In genomic region chr5:8659911-8660737, GRCm38 (mm10) we compare ENCODE assay signal across 9 mouse cellular contexts. TPM values are rescaled to one million over a fixed set of nuclear protein-coding genes. Genes with fewer than 3 reads are reported as not detected.
DNase-seq lines count a peak whose midpoint lies in the region; ATAC-seq lines count a peak whose summit lies in the region.
"Had no signal": no experiment of that assay in that cellular context is flagged by ENCODE, and none has a peak within 500 bp of the region (broad histone marks: within the 10 kb centered on the region; RNA-seq: fewer than 3 reads in every experiment).

TSS of gene Abcb1a (plus strand) at chr5:8660077.

- peak within 1 kb of the TSS; percentile 37; the same call in 1 of the 2 replicates for H3K9ac ChIP-seq in limb, embryonic 11.5 days (ENCODE audit: low read length)

- no peaks in the 10 kb centered on the region for H3K36me3 ChIP-seq in limb, embryonic 11.5 days (ENCODE audit: control insufficient read depth, insufficient read depth, low read length)
- H3K36me3 ChIP-seq in midbrain, embryonic 10.5 days: no peaks in the 10 kb centered on the region

- H3K9me3 ChIP-seq in limb, embryonic 11.5 days (ENCODE audit: control insufficient read depth, low read length): no peaks in the 10 kb centered on the region
- H3K9me3 ChIP-seq in midbrain, embryonic 10.5 days (replicated peaks): no peaks in the 10 kb centered on the region

- H3K4me1 ChIP-seq in limb, embryonic 11.5 days (ENCODE audit: control insufficient read depth, insufficient read depth, low read length): no peaks in the 10 kb centered on the region
- peaks cover 9% of the 10 kb centered on the region for H3K4me1 ChIP-seq in midbrain, embryonic 10.5 days

- peak; percentile 81 for ATAC-seq in inflammation-experienced regulatory T-cells, adult 6 months
- peak; percentile 73; the same call in 1 of the 2 replicates for ATAC-seq in limb, embryonic 11.5 days (ENCODE audit: insufficient number of reproducible peaks, low FRiP score, low TSS enrichment, low read depth)

- DNase-seq in heart, adult 11 months: peak; percentile 91
- no peak for DNase-seq in heart, postnatal 25 days (ENCODE audit: low spot score)
- DNase-seq in cerebellum, postnatal 36 days: peak; percentile 6 to 16
- DNase-seq in gastrocnemius, postnatal 14 days: peak; percentile 10
- DNase-seq in limb, embryonic 11.5 days (ENCODE audit: low spot score): peak; percentile 51
- DNase-seq in midbrain, embryonic 10.5 days (ENCODE audit: low spot score): peak; percentile 46
- DNase-seq in spleen, adult 18-20 months: peak; percentile 43 to 51

- no peak within 1 kb of the TSS for H3K27ac ChIP-seq in limb, embryonic 11.5 days (replicated peaks; ENCODE audit: low read depth, low read length)
- H3K27ac ChIP-seq in midbrain, embryonic 10.5 days (replicated peaks): peak within 1 kb of the TSS; percentile 49; the same call in 1 of the 2 replicates

- peak within 1 kb of the TSS; percentile 36 for H3K4me3 ChIP-seq in limb, embryonic 11.5 days (ENCODE audit: low read depth, low read length)
- peak within 1 kb of the TSS; percentile 61 for H3K4me3 ChIP-seq in midbrain, embryonic 10.5 days

- no peaks in the 10 kb centered on the region for H3K27me3 ChIP-seq in limb, embryonic 11.5 days (ENCODE audit: control insufficient read depth, insufficient read depth, low read length)
- peaks cover 9% of the 10 kb centered on the region; the same call in 1 of the 2 replicates for H3K27me3 ChIP-seq in midbrain, embryonic 10.5 days (ENCODE audit: low read depth, poor library complexity, severe bottlenecking)

- WGBS in limb, embryonic 11.5 days: 4% methylated on average over 37 of the region's 37 CpGs
- 9% methylated on average over 37 of the region's 37 CpGs for WGBS in midbrain, embryonic 10.5 days

- intact Hi-C loops in heart, postnatal 25 days (cut with DNase I): loop anchor here (10.0 kb wide), 1 partner anchor 115 kb away; no protein-coding TSS in a partner anchor
- intact Hi-C loops in gastrocnemius, postnatal 14 days (cut with DNase I; ENCODE audit: low total_unique reads): no loop called here

- H3K4me2 ChIP-seq in limb, embryonic 11.5 days (ENCODE audit: low read depth, severe bottlenecking): peak within 1 kb of the TSS; percentile 89

RNA-seq across cellular contexts. Expression of gene Abcb1a, which starts in this region (rescaled TPM):
- total RNA-seq in heart, postnatal 25 days (2021): 10 to 100 TPM in 1 of 2 experiments, 1 to 10 TPM in 1; 8.1 to 11.9 TPM
- 1 to 10 TPM; 2.8 to 3.1 TPM for total RNA-seq in gastrocnemius, postnatal 14 days (2021)
- polyA plus RNA-seq in inflammation-experienced regulatory T-cells, adult 6 months (2017; shearing (Covaris generic)): 10 to 100 TPM; 28.5 to 43.6 (median 33.0) TPM
- polyA plus RNA-seq in limb, embryonic 11.5 days (2014; fragmentation: Nextera tagmentation; extraction: Ambion mirVana): 0.14 and 0.20 TPM in 2 replicates
- 0.31 and 0.52 TPM in 2 replicates for polyA plus RNA-seq in midbrain, embryonic 10.5 days (2016; fragmentation: Nextera tagmentation; extraction: Ambion mirVana)
- total RNA-seq: MEL had no signal

Comparison
In these comparisons a context has a peak if more than half of its experiments do, and no peak if none do; other contexts are left out.
1. RNA of gene Abcb1a (polyA plus RNA-seq): 28.5 to 43.6 TPM in inflammation-experienced regulatory T-cells, adult 6 months; 0.31 to 0.52 TPM in midbrain, embryonic 10.5 days and 0.14 to 0.20 TPM in limb, embryonic 11.5 days; every median in the first group is over 10 times any median in the second.
2. Peak in DNase-seq, ATAC-seq, H3K4me3 ChIP-seq, H3K9ac ChIP-seq and H3K4me2 ChIP-seq in limb, embryonic 11.5 days; RNA of the gene not detected or under 1 TPM.
3. Peak in DNase-seq, H3K4me3 ChIP-seq and H3K27ac ChIP-seq in midbrain, embryonic 10.5 days; RNA of the gene not detected or under 1 TPM.